Mouse (Mus musculus) spleen, adult 12 weeks (tissue): ENCODE measurements around the gene Itm2b.

Source experiments
- DNase-seq: peaks from one replicate; pipeline ENCODE4 v3.0.0; 2022; ENCODE audit warnings: low spot score

Itm2b gene

DNA sequence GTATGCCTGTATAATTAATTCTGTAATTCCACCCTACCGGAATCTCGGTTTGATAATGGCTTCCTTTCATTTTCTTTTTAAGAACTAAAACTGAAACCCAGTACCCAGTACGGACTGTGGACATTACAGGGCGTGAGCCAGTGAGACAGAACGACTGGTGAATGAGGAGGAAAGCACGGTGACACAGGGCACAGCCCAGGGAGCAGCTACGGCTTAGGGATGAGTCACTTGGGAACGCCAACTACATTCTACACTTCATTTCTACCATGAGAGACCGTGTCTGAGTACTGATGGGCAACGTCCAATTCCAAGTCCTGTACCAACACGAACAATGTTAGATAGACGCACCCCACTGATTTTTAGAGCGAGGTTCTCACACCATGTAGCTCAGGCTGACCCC, 16.1 kb downstream of the Itm2b start:
- DNase-seq = no peak

DNA sequence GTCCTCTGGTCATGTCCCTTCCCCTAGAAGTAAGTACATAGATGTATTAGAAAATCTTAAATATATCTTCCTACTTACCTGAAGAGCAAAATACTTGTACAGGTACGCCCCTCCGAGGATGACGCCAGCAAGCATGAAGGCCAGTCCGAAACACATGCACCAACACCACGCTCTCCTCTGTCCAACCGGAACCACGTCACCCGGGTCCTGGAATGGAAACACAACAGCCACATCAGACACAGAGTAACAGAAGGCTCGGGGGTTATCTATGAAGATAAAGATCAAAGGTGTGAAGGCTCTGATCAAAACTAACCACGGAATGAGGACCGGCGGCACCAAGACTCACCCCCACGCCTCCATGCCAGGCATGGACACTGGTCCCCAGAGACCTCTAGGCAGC, 16.9 kb downstream of the Itm2b start:
- DNase-seq = no peak

DNA sequence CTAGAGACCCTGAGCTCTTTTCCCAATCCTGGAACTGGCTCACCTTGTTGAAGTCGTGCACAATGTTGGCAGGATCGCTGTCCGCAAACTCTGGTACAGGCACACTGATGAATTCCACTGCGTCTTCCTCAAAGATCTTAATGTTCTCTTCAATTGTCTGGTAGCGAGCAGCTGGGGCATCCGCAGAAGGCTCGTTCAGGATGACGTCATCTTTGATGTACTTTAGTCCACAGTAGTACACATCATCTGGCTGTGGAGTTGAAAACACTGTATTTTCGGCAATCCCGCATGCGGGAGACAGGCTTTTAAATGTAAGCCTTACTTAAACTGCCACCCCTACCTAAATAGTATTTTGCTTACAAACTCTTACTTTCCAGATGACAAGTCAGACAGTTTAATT, 18.8 kb downstream of the Itm2b start:
- DNase-seq = no peak

DNA sequence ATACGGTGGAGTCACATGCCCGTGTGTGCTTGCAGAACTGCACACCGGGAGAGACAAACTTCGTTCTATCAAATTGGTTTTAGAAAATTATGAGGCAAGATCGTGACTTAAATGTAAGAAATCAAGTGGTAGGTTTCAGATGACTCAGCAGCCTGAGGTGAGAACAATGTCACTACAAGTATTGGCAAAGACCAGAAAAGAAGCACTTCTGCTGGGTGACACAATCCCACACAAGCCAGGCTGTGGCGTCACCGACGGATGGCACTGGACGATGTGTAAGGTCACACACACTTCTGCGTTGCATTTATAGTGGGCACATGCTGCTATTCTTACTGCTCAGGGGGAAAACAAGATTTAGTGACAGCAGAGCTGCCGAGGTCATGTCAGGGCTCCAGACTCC, 21.3 kb downstream of the Itm2b start:
- DNase-seq = no peak

DNA sequence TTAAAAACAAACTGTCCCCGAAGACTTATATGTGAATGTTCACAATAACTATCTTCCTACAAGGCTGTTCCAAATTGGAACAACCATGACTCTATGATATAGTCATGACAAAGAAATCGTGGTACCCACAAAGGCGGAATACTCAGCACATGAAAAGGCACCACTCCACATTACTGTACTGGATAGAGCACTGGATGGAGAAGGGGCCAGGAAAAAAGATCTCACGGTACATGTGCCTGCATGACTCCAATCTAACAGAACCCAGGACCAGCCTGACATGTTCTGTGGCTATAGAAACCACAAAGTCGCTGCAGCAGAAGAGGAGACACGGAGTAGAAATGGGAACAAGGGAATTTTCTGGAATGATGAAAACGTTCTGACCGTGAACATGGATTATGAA, 30.4 kb downstream of the Itm2b start:
- no peak for DNase-seq

DNA sequence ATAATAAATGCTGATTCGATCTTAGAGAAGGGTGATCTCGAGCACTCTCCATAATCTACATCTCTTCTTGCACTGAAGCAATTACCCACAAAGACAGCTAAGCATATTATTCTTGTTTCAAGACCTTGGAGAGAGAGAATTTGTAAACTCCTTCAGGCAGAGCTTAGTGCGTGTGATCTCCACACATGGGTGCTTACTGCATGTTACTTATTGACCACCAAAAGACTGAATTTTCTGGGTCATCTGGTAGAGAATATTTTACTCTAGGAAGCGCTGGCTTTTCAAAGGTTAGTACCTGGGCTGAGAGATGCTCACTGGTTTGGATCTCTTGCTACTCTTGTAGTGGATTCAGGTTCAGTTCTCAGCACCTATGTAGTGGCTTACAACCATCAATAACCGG, 34.0 kb downstream of the Itm2b start:
- no peak for DNase-seq

DNA sequence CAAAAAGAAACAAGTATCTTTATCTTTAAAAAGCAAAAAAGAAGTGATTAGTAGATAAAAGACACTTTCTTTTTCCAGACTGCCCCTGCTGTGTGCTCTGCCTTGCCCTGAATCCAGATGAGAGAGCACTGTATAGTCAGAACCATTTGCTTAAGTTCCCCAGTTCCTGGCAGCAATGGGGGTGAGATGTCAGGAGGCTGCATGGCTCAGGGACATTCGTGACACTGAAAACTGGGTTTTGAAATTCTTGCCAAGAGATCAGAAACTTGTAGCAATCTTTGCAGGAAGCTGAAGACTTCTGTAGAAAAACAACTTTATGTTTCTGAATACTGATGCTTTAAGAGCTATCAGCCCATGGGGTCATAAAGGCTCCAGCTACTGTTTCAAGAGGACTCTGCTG, 35.1 kb downstream of the Itm2b start:
- no peak for DNase-seq

DNA sequence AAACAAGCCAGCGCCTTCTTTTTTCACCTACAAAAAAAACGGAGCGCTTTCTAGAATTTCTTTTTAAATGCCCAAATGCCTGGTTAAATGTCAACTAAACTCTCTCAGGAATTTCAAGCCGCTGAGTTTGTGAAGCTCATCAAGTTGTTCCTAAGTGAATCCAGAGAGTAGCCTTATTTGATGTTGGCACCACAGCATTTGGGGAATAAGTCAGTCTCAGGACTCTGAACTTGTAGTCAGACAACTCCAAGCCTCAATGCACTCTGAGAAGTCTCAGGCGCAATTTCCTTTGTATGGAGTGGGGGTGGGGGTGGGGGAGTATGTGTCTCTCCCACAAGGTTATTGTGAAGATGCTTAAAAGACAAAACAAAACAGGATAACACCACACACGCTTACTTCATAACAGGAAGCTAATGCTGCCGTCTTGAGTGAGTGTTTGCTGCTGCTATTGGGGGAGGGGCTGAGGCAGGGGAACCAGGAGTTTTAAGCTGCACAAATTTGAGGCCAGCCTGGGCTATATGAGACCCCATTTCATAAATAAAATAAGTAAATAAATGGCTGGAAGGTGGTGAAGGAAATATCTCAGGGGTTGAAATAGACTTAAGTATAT, 35.9 kb downstream of the Itm2b start:
- DNase-seq = no peak

DNA sequence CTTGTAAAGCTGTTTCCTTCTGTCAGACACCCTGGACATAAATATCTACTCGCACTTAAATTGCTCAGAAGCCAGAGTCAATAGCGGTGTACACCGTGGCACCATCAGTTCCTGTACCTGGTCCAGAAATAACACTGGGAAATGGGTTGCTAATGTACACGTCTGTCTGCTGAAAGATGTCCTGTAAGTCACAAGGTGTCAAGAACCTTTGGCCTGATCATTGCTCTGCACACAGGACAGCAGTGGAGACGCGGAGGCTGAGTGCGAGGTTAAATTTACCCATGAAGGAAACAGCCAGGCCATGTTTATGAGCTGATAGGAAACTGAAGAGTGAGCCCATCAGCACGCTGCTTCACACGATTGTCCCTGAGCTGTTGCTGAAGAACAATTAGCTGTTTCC, 37.8 kb downstream of the Itm2b start:
- no peak for DNase-seq

DNA sequence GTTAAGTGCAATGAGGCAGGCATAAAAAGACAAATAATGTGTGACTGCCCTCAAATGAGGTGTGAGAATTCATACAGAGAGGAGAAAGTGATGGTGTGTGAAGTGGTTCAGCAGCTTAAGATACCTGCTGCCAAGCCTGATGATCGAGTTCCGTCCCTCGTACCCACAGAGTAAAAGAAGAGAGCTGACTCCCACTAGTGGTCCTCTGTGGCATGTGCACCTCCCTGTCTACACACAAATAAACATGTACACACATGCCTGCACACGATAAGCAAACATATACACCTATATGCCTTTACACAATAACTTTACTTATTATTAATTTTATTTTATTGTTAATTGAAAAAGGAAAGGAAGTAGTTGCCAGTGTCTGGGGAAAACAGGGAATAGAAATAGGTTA, 39.5 kb downstream of the Itm2b start:
- no peak for DNase-seq

DNA sequence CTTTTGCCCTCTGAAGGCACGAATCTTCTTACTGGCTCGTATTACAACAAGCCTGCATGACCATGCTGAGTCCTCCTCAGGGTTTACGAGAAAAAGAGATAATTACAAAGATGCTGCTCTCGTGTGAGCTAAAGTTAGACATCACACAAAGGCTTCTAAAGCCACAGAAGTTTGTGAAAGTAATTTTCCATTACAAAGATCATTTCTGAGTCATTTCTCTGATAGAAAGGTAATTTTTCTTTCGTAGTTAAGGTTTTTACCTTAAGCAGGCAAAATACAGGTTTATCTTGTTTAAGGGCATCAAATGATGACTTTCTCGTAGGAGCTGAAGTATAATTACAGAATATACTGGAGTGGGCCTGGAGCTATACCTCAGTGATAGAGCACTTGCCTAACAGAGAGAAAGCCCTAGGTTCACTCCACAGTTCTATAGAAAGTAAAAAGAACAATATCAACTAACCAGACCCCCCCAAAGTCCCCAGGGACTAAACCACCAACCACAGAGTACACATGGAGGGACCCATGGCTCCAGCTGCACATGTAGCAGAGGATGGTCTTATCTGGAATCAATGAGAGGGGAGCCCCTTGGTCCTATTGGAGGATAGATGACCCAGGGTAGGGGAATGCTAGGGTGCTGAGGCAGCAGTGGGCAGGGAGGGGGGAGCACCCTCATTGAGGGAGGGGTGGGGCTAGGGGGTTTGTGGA, 44.9 kb downstream of the Itm2b start:
- DNase-seq = no peak

DNA sequence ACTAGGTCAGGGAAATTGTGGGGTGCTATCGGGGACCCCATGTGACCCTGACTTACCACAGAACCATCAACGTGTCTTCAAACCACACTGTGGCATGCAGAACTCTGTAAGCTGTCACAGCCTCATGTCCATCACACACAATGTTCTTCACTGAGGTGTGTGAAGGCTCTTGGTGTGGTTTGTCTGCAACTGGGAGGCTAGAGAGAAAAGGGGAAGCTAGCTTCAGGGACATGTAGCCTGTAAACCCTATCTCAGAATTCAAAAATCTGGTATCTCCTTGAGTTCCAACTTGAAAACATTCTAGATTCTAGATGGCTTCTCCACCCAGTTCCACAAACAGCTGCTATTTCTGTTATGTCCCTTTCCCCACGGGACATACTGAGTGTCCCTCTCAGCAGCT, 45.5 kb downstream of the Itm2b start:
- DNase-seq = no peak

DNA sequence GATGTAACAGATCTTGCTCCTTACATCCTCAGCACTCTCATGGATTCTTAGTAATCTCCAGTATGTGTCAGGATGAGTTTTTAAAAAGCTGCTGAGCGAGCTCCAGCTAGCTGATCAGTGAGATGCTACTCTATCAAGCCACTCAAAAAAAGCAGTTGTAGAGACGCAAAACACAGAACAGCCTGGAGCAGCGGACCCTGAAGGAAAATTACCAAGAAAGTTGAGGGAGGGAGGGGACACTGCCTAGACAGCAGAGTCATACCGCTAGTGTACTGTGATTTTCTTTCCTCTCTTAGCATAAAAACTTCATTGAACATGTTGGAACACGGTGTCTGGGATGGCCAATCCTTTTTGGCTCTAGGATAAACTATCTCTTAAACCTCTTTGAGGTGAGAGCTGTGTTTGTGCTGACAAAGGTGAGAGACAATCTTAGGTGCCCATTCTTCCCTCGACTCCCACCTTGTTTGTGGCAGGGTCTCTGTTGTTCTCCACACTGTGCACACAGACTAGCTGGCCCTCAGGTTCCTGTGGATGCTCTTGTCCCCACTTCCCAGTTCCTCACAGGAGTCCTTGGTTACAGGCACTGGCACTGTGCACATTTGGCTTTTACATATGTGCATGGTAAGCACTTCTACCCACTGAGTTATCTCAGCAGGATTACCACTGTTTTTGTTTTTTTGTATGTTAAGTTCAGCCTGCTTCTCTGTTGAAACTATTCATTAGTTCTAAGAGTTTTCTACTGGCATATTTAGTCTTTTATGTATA, 48.6 kb downstream of the Itm2b start:
- DNase-seq = no peak

DNA sequence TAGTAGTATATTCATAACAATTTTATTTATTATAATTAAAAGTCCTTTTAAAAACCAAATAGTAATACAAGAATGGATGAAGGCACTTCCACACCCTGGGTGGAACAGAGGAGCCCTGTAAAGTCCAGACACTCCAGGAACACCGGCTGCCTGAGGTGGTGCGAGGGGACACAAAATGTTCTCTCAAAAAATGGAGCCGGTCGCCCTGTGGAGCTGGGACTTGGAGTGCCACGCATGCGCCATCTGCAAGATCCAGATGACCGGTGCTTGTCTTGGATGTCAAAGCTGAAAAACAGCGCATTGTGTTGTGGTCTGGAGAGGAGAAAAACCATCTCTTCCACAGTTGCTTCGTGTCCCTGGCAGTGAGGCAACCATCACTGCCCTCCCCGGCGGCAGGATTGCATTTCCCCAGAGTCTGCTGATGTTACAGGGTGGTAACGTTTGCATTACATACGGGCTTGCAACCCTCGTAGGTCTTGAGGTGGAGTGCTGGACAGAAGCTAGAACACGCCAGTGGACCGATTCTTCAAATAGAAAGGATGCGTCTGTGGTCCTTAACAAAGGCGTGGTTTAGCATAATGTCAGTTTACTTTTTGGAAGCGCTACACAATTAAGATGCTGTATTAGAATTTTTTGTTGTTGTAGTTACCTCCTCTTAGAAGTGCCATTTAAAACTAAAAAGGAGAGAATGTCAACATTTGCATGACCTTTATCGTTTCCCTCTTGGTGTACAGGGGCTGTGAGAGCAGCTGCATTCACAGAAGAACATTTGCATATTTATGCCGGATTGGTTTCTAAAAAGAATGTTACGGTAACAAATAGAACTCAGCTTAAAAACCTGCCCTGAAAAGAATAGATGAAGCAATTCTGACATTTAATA, 49.9 kb downstream of the Itm2b start:
- DNase-seq = no peak

DNA sequence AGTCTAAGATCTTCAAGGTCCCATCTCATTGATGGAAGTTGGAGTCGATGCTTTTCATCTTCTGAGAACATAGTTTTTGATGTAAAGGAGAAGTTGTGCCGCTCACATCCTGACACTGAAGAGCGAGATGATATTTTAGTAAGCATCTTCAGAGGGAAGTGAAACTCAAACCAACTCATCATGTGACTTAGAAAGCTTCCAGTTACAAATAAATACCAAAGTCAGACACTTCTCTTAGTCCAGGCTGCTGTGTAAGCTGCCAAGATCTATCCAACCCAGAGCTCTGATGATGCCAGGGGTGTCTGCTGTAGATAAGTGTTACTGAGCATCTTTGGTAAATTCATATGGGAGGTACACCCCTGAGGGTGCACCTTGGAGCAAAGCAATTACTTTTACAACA, 51.2 kb downstream of the Itm2b start:
- no peak for DNase-seq

DNA sequence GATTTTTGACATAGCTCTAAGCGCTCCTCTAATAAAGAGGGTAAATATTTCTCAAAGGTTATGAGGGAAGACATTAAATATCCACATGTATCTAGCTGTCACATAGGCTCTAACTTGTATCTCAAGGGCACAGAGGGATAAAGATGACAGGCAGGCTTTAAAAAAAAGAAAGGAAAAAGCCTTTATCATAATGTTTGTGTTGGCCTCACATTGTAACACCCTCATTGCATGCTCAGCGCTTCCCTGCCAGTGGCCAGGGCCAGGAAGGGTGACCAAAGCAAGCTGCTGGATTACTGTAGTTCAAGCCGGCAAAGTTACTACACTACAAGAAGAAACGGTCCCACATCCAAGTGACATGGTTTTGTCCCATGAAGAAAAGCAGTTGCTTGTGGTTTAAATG, 53.7 kb downstream of the Itm2b start:
- DNase-seq = no peak

DNA sequence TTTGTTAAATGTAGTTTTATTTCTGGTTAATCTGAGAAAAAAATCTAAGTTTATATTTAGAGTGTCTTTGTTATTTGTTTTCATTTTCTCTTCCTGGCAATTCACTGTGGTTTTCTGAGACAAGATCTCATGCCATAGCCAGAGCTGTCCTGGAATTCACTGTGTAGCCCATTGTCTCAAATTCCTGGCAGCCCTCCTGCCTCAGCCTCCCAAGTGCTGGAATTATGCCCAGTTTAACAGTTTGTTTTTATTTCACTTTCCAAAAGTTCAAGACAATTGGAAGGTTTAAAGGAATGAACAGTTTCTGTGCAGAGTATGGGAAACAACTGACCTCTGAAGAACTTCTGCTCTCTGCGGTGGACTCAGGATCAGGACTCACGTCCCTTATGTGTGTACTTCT, 55.2 kb downstream of the Itm2b start:
- DNase-seq = no peak

DNA sequence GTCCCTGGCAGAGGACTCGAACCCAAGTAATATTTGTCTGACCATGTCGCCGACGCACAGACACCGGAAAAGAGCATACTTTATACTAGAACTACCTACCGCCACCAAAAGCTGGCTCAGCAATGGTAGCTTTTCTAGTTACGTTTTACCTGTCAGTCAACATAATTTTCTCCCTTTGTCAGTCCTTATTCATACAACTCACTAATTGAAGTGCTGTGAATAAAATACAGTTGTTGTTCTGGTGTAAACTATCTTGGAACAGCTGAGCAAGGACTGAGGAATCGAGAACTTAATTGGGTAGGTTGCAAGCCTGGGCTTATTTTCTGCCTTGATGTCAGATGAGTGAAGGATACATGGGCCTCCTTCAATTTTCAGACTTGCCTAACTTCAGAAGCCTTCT, 58.6 kb downstream of the Itm2b start:
- DNase-seq = no peak

DNA sequence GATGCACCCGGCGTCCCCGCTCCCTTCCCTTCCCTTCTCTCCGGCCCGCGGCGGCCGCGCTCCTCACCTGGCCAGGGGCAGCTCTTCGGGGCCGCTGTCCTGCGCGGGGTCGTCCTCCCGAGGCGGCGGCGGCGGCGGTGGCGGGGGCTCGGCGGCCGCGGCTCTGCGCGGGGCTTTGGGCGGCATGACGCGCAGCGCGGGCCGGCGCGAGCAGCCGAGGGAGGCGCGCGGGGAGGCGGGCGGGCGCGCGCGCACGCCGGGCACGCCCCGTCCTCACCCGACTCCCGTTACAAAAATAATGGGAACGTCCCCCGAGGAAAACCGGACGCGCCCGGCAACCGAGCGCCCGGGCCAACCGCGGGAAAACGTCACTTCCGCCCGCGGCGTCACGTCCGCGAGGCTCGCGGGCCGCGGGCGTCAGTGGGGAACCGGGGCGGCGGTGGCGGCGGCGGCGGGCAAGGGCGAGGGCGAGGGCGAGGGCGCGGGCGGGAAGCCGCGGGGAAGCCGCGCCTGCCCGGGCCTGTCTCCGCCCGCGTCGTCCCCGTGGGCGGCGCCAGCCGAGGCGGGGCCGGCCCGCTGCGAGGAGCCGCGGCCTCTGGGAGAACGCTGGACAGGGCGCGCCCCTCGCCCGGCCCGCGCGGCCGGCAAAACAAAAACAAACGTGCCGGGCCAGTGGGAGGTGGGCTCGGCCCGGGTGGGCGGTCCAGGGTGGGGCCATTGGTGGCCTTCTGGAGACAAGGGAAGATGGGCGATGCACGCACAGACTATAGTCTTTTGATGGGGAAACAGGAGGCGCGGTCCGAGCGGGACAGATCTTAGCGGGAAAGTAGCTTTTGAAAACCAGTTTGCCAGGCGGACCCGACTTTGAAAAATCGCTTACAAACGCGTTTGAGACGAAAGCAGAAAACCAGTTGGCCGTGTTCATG, 59.4 kb downstream of the Itm2b start, which contains the start of gene Rb1:
Gene Rb1, minus strand, starts transcription at position 367 of the 926 bp plus-strand sequence.
- DNase-seq = peak; percentile 81

DNA sequence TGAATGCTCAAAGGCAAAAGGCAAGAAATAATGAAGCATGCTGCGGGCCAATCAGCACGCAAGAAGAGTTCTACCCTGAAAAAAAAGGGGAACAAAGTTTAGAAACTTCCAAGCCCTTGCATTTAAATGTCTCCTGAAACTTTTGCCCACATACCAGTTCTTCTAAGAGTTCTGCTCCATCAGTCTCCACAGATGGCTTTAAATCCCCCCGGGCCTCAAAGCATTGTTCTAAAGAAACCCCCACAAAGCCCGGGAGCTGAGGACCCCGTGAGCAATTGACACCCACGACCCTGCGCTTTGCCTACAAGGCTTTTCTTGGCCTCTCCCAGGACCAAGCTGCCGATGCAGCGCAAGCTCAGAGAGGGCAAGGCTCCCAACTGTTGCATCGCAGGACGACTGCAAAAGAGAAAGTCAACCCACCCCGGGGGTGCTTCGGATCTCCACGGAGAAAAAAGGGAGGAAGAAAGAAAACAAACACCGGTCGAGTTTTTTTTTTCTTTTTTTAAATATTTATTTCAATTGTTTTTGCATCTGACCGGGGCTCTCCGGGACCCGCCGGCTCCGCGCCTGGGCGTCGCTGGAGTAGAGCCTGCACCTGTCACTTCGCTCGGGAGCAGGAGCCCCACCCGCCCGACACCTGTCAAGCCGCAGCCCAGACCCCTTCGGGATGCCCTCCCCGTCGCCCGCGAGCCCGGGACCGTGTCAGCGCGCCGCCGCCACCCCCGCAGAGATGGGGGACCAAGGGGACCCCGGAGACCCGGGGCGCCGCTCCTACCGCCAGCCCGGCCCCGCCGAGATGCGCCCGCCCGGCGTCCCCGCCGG, 60.2 kb downstream of the Itm2b start:
- DNase-seq = peak; percentile 51
